Mouse (Mus musculus) stomach, postnatal 0 days (tissue): Measurements from ENCODE around the gene Ptgis. TPM values are rescaled to one million over a fixed set of nuclear protein-coding genes. Genes with fewer than 3 reads are reported as not detected.

Experiments
- ATAC-seq: fragments of 200-750 bp; cut with Nextera tagmentation; 2 replicates; pipeline ENCODE4 v1.8.0; 2017; ENCODE audit not compliant: low FRiP score, low TSS enrichment
- DNase-seq: peaks from one replicate; pipeline ENCODE4 v3.0.0-alpha.2; 2016; ENCODE audit warnings: low spot score
- H3K27ac ChIP-seq: fragments of 300-500 bp; sonication (generic); replicated peaks from 2 replicates; pipeline ENCODE4 v1.5.1; 2014; ENCODE audit warnings: mild to moderate bottlenecking, control low read depth
- H3K27me3 ChIP-seq: fragments of 300-500 bp; sonication (generic); 2 replicates; pipeline ENCODE4 v1.6.1; 2014; ENCODE audit warnings: low read length; ENCODE audit not compliant: control insufficient read depth, insufficient read depth
- H3K36me3 ChIP-seq: fragments of 300-500 bp; sonication (generic); 2 replicates; pipeline ENCODE4 v1.6.1; 2014; ENCODE audit warnings: low read length, mixed read lengths; ENCODE audit not compliant: control insufficient read depth, insufficient read depth
- H3K4me1 ChIP-seq: fragments of 300-500 bp; sonication (generic); replicated peaks from 2 replicates; pipeline ENCODE4 v1.6.1; 2014; ENCODE audit warnings: antibody characterized with exemption; ENCODE audit not compliant: control insufficient read depth, insufficient read depth
- H3K4me2 ChIP-seq: fragments of 300-500 bp; sonication (generic); replicated peaks from 2 replicates; pipeline ENCODE4 v1.6.1; 2014; ENCODE audit warnings: low read depth, mild to moderate bottlenecking, control low read depth, moderate library complexity
- H3K4me3 ChIP-seq: fragments of 300-500 bp; sonication (generic); 2 replicates; pipeline ENCODE4 v1.5.1; 2014; ENCODE audit warnings: low read depth, low read length, control low read depth
- H3K9ac ChIP-seq: fragments of 300-500 bp; sonication (generic); 2 replicates; pipeline ENCODE4 v1.6.1; 2014; ENCODE audit warnings: mild to moderate bottlenecking, low read length, control low read depth, mixed read lengths
- H3K9me3 ChIP-seq: fragments of 300-500 bp; sonication (generic); 2 replicates; pipeline ENCODE4 v1.6.1; 2016; ENCODE audit warnings: low read length; ENCODE audit not compliant: control insufficient read depth
- CTCF ChIP-seq: IDR thresholded peaks from 2 replicates; pipeline ENCODE4 v1.5.1; 2016; ENCODE audit warnings: antibody characterized with exemption, low read depth, mild to moderate bottlenecking, moderate library complexity
- EP300 ChIP-seq: optimal IDR thresholded peaks from 2 replicates; pipeline ENCODE3; 2016; ENCODE audit warnings: antibody characterized with exemption
- WGBS: fragments of 180-500 bp; shearing (Covaris S2); extraction: QIAGEN DNeasy Blood & Tissue Kit; methylation state at CpG from one replicate; pipeline ENCODE4 v1.1.7; 2014; 5-methylcytosine and 5-hydroxymethylcytosine counted together
- polyA plus RNA-seq: library from polyadenylated mRNA; unstranded; fragments of >200 nt; fragmentation: Nextera tagmentation; extraction: Ambion mirVana; gene quantifications from 2 replicates; pipeline ENCODE4 v1.2.1, GENCODE M21; 2015

The Ptgis gene
- polyA plus RNA-seq, 1 experiment from 2014 or later, result 26.7 TPM

DNA sequence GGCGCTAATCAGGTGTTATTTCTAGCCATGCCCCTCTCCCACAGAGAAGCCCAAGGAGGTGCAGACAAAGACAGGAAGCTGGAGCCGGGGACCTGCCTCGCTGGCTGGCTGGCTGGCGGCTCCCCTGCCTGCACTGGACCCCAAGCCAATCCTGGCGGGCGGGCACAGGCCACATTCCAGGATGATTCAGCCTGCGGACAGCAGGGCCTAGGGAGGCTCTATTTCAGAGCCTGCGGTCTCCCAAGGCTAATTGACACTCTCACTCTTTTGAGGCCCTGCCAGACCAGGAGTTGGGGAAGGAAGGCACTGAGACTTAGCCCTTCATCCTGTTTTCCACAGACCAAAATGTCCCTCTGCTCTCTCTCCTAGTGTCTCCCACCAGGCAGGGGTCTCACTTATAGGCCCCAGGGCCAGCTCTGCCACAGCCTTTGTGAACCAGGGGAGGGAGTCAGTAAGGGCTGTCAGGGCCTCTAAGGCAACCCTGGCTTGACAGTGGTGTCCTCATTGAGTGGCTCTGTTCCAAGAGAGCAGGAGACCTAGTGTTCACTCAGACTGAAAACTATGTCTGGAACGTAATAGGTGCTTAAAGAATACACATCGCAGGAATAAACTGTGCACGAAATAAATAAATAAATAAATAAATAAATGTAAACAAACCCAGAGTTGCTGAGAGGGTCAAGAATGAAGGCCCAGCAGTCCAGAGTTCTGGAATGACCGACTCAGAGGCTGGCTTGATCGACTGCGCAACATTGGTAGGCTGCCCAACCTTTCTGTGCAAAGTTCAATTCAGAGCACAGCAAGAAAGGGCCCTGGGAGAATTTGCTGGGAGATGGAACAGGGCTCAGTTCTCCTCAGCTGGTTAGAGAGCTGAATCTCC lies 8.0 kb downstream of the Ptgis start:
- WGBS, result 54% methylated on average over 14 of the region's 14 CpGs
- H3K9ac ChIP-seq, result no peak overlapping the region
- peak overlapping the region; percentile 56; the same call in 1 of the 2 replicates for H3K27ac ChIP-seq
- H3K27me3 ChIP-seq, result no peaks in the 10 kb centered on the region
- H3K4me2 ChIP-seq, result no peak overlapping the region
- H3K4me1 ChIP-seq, result no peaks in the 10 kb centered on the region
- ATAC-seq (peak; percentile 27; the same call in 1 of the 2 replicates), DNase-seq (no peak)
- no peak overlapping the region for H3K4me3 ChIP-seq
- no peaks in the 10 kb centered on the region for H3K9me3 ChIP-seq
- H3K36me3 ChIP-seq, result no peaks in the 10 kb centered on the region
- no peak for TF ChIP-seq EP300
- no peak for TF ChIP-seq CTCF

DNA sequence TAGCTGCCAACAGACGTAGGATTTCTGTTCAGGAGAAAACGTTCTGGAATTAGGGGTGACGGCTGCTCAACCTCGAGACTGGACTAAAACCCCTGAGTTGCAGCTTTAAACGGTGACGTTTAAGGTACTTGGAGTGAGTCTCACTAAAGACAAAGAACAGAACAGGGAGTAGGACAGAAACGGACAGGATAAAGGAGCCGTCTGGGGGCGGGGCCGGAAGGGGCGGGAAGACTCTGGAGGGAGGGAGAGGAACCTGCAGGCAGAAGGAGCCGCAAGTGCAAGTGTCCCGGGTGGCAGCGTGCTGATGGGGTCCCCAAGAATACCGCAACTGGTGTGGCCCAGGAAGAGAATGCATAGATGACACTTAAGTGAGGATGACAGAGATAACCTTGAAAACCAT lies 9.8 kb downstream of the Ptgis start:
- H3K4me2 ChIP-seq, result no peak overlapping the region
- H3K4me3 ChIP-seq, result no peak overlapping the region
- H3K9me3 ChIP-seq, result no peaks in the 10 kb centered on the region
- H3K4me1 ChIP-seq, result no peaks in the 10 kb centered on the region
- no peak overlapping the region for H3K9ac ChIP-seq
- no peak for TF ChIP-seq EP300
- no peak for TF ChIP-seq CTCF
- ATAC-seq (no peak), DNase-seq (peak; percentile 48)
- WGBS, result 21% methylated on average over 15 of the region's 15 CpGs
- no peak overlapping the region for H3K27ac ChIP-seq
- no peaks in the 10 kb centered on the region for H3K27me3 ChIP-seq
- no peaks in the 10 kb centered on the region for H3K36me3 ChIP-seq

DNA sequence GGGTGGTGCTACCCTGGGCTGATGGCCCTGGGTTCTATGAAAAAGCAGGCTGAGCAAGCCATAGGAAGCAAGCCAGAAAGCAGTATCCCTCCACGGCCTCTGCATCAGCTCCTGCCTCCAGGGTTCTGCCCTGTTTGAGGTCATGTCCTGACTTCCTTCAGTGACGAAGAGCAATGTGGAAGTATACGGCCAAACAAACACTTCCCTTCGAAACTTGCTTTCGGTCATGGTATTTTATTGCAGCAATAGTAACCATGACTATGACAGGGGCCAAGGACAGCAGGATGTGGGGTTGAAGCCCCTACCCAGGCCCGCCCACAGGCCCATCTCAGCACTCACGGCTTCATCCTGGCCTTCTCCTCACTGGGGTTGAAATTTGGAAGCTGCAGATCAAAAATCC lies 15.5 kb downstream of the Ptgis start:
- H3K4me1 ChIP-seq, result no peaks in the 10 kb centered on the region
- no peak for ATAC-seq
- WGBS, result 73% methylated on average over 7 of the region's 7 CpGs
- H3K4me3 ChIP-seq, result no peak overlapping the region
- no peaks in the 10 kb centered on the region for H3K9me3 ChIP-seq
- H3K4me2 ChIP-seq, result no peak overlapping the region
- TF ChIP-seq CTCF (no peak), EP300 (no peak)
- no peak overlapping the region for H3K27ac ChIP-seq
- no peaks in the 10 kb centered on the region for H3K27me3 ChIP-seq
- no peak for DNase-seq
- H3K9ac ChIP-seq, result no peak overlapping the region
- H3K36me3 ChIP-seq, result no peaks in the 10 kb centered on the region

DNA sequence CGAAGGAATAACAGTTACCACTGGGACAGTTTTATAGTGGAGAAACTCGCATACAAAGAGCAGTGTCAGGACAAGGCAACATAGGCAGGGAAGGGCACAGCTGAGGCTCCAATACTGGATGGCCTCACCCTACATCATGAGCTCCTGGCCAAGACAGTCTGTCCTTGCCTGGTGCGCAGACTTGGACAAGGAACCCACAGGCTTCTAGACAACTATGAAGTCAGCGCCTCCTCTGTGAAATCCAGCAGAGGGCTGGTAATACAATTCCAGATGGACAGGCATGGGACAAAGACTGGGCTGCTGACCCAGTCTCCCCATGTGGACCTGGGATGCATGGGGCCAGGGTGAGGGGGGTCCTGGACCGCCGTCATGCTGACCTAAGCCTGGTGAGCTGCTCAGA lies 16.2 kb downstream of the Ptgis start:
- Histone ChIP-seq H3K4me2 (no peak overlapping the region), H3K9ac (no peak overlapping the region), H3K4me3 (no peak overlapping the region), H3K27me3 (no peaks in the 10 kb centered on the region), H3K27ac (no peak overlapping the region), H3K4me1 (no peaks in the 10 kb centered on the region), H3K36me3 (no peaks in the 10 kb centered on the region), H3K9me3 (no peaks in the 10 kb centered on the region)
- no peak for ATAC-seq
- TF ChIP-seq EP300 (no peak), CTCF (no peak)
- WGBS, result 85% methylated on average over 6 of the region's 6 CpGs
- DNase-seq, result no peak

DNA sequence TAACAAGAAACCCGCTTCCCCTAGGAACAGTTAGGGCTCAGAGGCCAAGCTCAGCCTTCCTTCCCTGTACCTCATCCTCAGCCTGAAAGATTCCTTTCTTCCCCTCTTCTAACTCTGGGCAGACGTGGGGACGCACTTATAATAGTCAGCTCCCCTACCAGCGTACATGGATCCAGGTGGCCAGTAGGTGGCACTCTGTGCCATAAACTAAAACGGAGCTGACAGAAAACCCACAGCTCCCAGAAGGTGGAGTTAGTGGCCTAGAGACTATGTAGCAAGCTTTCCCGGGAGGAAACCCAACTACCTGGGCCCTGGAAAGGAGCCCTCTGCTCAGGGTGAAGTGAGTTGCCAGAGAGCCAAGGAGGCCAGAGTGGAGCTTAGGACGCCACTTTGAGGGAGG lies 18.3 kb downstream of the Ptgis start:
- ATAC-seq (peak; percentile 53; the same call in 1 of the 2 replicates), DNase-seq (peak; percentile 79)
- Histone ChIP-seq H3K9ac (no peak overlapping the region), H3K4me2 (no peak overlapping the region), H3K27ac (no peak overlapping the region), H3K27me3 (no peaks in the 10 kb centered on the region), H3K4me1 (no peaks in the 10 kb centered on the region), H3K36me3 (no peaks in the 10 kb centered on the region), H3K4me3 (no peak overlapping the region), H3K9me3 (no peaks in the 10 kb centered on the region)
- WGBS, result 26% methylated on average over 7 of the region's 7 CpGs
- no peak for TF ChIP-seq EP300
- peak; percentile 93 for TF ChIP-seq CTCF

DNA sequence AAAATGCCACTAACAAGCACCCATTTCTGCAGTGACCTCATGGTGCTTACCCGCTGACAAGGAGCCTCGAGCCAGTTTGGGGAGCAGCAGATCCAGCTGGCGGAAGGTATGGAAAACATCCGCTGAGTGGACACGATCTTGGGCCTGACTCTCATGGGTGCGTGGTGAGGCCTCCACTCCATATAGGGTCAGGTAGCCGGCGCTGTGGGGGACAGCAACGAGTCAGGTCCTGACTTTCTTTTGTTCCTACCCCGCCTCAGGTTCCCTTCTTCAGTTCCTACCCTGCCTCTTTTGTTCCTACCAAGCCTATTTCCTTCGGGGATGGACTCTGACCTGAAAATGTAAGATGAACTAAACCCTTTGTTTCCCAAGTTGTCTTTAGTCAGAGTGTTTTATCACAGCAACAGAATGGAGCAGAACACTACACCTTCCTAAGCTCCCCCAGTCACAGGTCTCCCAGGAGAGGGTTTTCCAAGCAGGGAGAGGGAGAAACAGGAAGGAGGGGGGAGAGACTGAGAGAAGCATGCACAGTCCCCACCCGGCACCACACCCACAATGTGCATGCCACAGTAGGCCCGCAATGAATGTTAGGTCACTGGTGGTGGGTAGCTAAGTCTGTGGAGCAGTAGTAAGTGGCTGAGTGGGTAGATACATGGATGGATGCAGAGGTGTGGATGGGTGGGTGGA lies 19.1 kb downstream of the Ptgis start:
- Histone ChIP-seq H3K4me1 (no peaks in the 10 kb centered on the region), H3K27ac (no peak overlapping the region), H3K36me3 (no peaks in the 10 kb centered on the region), H3K4me2 (no peak overlapping the region), H3K9ac (no peak overlapping the region), H3K9me3 (no peaks in the 10 kb centered on the region), H3K27me3 (no peaks in the 10 kb centered on the region), H3K4me3 (no peak overlapping the region)
- WGBS, result 67% methylated on average over 13 of the region's 13 CpGs
- DNase-seq (no peak), ATAC-seq (no peak)
- TF ChIP-seq EP300 (no peak), CTCF (no peak)
